Mouse (Mus musculus) limb, embryonic 13.5 days (tissue): ENCODE data around the gene Eif3b. TPM values are rescaled to one million over a fixed set of nuclear protein-coding genes. Genes with fewer than 3 reads are reported as not detected.

ENCODE experiments used
- ATAC-seq: fragments of 200-750 bp; cut with Nextera tagmentation; 2 replicates; pipeline ENCODE4 v1.8.0; 2017; ENCODE audit warnings: low read depth, moderate number of reproducible peaks, moderate TSS enrichment; ENCODE audit not compliant: low FRiP score
- H3K27ac ChIP-seq: fragments of 300-500 bp; sonication (generic); 2 replicates; pipeline ENCODE4 v1.5.1; 2015; ENCODE audit warnings: inconsistent platforms, mild to moderate bottlenecking, moderate library complexity
- H3K27me3 ChIP-seq: fragments of 300-500 bp; sonication (generic); 2 replicates; pipeline ENCODE4 v1.6.1; 2015; ENCODE audit warnings: mild to moderate bottlenecking, inconsistent platforms
- H3K36me3 ChIP-seq: fragments of 300-500 bp; sonication (generic); 2 replicates; pipeline ENCODE4 v1.6.1; 2015; ENCODE audit warnings: inconsistent platforms, mild to moderate bottlenecking, moderate library complexity
- H3K4me1 ChIP-seq: fragments of 300-500 bp; sonication (generic); 2 replicates; pipeline ENCODE4 v1.6.1; 2015; ENCODE audit warnings: inconsistent platforms
- H3K4me2 ChIP-seq: fragments of 300-500 bp; sonication (generic); replicated peaks from 2 replicates; pipeline ENCODE4 v1.6.1; 2015; ENCODE audit warnings: inconsistent platforms, mild to moderate bottlenecking, moderate library complexity
- H3K4me3 ChIP-seq: fragments of 300-500 bp; sonication (generic); 2 replicates; pipeline ENCODE4 v1.5.1; 2015; ENCODE audit warnings: moderate library complexity, mild to moderate bottlenecking, inconsistent platforms
- H3K9ac ChIP-seq: fragments of 300-500 bp; sonication (generic); 2 replicates; pipeline ENCODE4 v1.6.1; 2015; ENCODE audit warnings: mild to moderate bottlenecking, inconsistent platforms
- H3K9me3 ChIP-seq: fragments of 300-500 bp; sonication (generic); 2 replicates; pipeline ENCODE4 v1.6.1; 2016; ENCODE audit warnings: inconsistent platforms
- WGBS: fragments of 180-500 bp; shearing (Covaris S2); methylation state at CpG from one replicate; pipeline ENCODE4 v1.1.7; 2015; 5-methylcytosine and 5-hydroxymethylcytosine counted together
- polyA plus RNA-seq: library from polyadenylated mRNA; unstranded; fragments of >200 nt; fragmentation: Nextera tagmentation; extraction: Ambion mirVana; gene quantifications from 2 replicates; pipeline ENCODE4 v1.2.1, GENCODE M21; 2015

Eif3b gene
- polyA plus RNA-seq, result 101 and 111 TPM in 2 replicates

GRCm38 (mm10) chr5:140418489-140419441, at the start of gene Eif3b:
TSS of gene Eif3b (plus strand) at chr5:140419328.
- H3K36me3 ChIP-seq, result peaks cover 13% of the 10 kb centered on the region
- WGBS, result under 1% methylated on average over 65 of the region's 65 CpGs
- peak within 1 kb of the TSS; percentile 98 for H3K9ac ChIP-seq
- H3K27ac ChIP-seq, result peak within 1 kb of the TSS; percentile 98
- no peaks in the 10 kb centered on the region for H3K9me3 ChIP-seq
- no peaks in the 10 kb centered on the region for H3K27me3 ChIP-seq
- ATAC-seq, result peak; percentile 92
- peak within 1 kb of the TSS; percentile 100 for H3K4me3 ChIP-seq
- H3K4me2 ChIP-seq, result peak within 1 kb of the TSS; percentile 93
- peaks cover 28% of the 10 kb centered on the region for H3K4me1 ChIP-seq

GRCm38 (mm10) chr5:140369466-140369865, 49.7 kb upstream of the Eif3b start:
- no peak for ATAC-seq
- H3K4me3 ChIP-seq, result no peak overlapping the region
- H3K9me3 ChIP-seq, result no peaks in the 10 kb centered on the region
- H3K27me3 ChIP-seq, result no peaks in the 10 kb centered on the region
- no peak overlapping the region for H3K9ac ChIP-seq
- no peak overlapping the region for H3K4me2 ChIP-seq
- H3K27ac ChIP-seq, result no peak overlapping the region
- WGBS, result 74% methylated on average over 2 of the region's 2 CpGs
- peaks cover 4% of the 10 kb centered on the region for H3K36me3 ChIP-seq
- peaks cover 16% of the 10 kb centered on the region for H3K4me1 ChIP-seq

- H3K4me3 ChIP-seq, result no peak overlapping the region
- H3K4me1 ChIP-seq, result peaks cover 16% of the 10 kb centered on the region
- no peak overlapping the region for H3K4me2 ChIP-seq
- H3K27ac ChIP-seq, result peak overlapping the region; percentile 76
- 60% methylated on average over 6 of the region's 6 CpGs for WGBS
- no peaks in the 10 kb centered on the region for H3K27me3 ChIP-seq
- H3K9ac ChIP-seq, result peak overlapping the region; percentile 25; the same call in 1 of the 2 replicates
- no peaks in the 10 kb centered on the region; the same call in 1 of the 2 replicates for H3K36me3 ChIP-seq
- ATAC-seq, result no peak
- no peaks in the 10 kb centered on the region for H3K9me3 ChIP-seq
Measured at GRCm38 (mm10) chr5:140370446-140371254, 48.5 kb upstream of the Eif3b start.

- H3K36me3 ChIP-seq, result no peaks in the 10 kb centered on the region
- ATAC-seq, result no peak
- no peaks in the 10 kb centered on the region for H3K9me3 ChIP-seq
- no peak overlapping the region for H3K4me2 ChIP-seq
- H3K27ac ChIP-seq, result 0 out of 2 replicates have a peak overlapping the region, but pooled peaks have one; percentile 76
- no peak overlapping the region for H3K4me3 ChIP-seq
- 95% methylated on average over 3 of the region's 3 CpGs for WGBS
- peaks cover 16% of the 10 kb centered on the region for H3K4me1 ChIP-seq
- H3K9ac ChIP-seq, result no peak overlapping the region
- H3K27me3 ChIP-seq, result no peaks in the 10 kb centered on the region
Measured at GRCm38 (mm10) chr5:140371671-140372070, 47.5 kb upstream of the Eif3b start.

GRCm38 (mm10) chr5:140373711-140374110, 45.4 kb upstream of the Eif3b start:
- H3K9me3 ChIP-seq, result no peaks in the 10 kb centered on the region
- no peak overlapping the region for H3K4me2 ChIP-seq
- H3K27me3 ChIP-seq, result no peaks in the 10 kb centered on the region
- no peak overlapping the region for H3K27ac ChIP-seq
- H3K4me3 ChIP-seq, result no peak overlapping the region
- H3K4me1 ChIP-seq, result peaks cover 19% of the 10 kb centered on the region
- no peak for ATAC-seq
- H3K9ac ChIP-seq, result no peak overlapping the region
- WGBS, result 70% methylated on average over 2 of the region's 2 CpGs
- no peaks in the 10 kb centered on the region for H3K36me3 ChIP-seq

- 55% methylated on average over 3 of the region's 3 CpGs for WGBS
- no peaks in the 10 kb centered on the region for H3K36me3 ChIP-seq
- no peak for ATAC-seq
Measured at GRCm38 (mm10) chr5:140374226-140374625, 44.9 kb upstream of the Eif3b start.

GRCm38 (mm10) chr5:140375249-140375829, 43.8 kb upstream of the Eif3b start:
- Histone ChIP-seq H3K27ac (no peak overlapping the region), H3K4me3 (no peak overlapping the region)
- no peak for ATAC-seq

More at GRCm38 (mm10) chr5:140374226-140374625, 44.9 kb upstream of the Eif3b start:
- no peaks in the 10 kb centered on the region for H3K9me3 ChIP-seq
- H3K27me3 ChIP-seq, result no peaks in the 10 kb centered on the region
- H3K4me2 ChIP-seq, result no peak overlapping the region
- H3K4me3 ChIP-seq, result no peak overlapping the region
- H3K27ac ChIP-seq, result no peak overlapping the region
- peaks cover 19% of the 10 kb centered on the region for H3K4me1 ChIP-seq
- no peak overlapping the region for H3K9ac ChIP-seq

GRCm38 (mm10) chr5:140378121-140378853, 40.8 kb upstream of the Eif3b start:
- 82% methylated on average over 6 of the region's 6 CpGs for WGBS
- Histone ChIP-seq H3K27ac (no peak overlapping the region), H3K4me2 (no peak overlapping the region), H3K36me3 (no peaks in the 10 kb centered on the region), H3K9me3 (no peaks in the 10 kb centered on the region), H3K9ac (no peak overlapping the region), H3K27me3 (no peaks in the 10 kb centered on the region), H3K4me1 (peaks cover 15% of the 10 kb centered on the region), H3K4me3 (no peak overlapping the region)
- ATAC-seq, result no peak

More at GRCm38 (mm10) chr5:140375249-140375829, 43.8 kb upstream of the Eif3b start:
- WGBS, result 90% methylated on average over 4 of the region's 4 CpGs
- no peak overlapping the region for H3K9ac ChIP-seq
- no peak overlapping the region for H3K4me2 ChIP-seq
- H3K27me3 ChIP-seq, result no peaks in the 10 kb centered on the region
- H3K4me1 ChIP-seq, result peaks cover 22% of the 10 kb centered on the region
- H3K36me3 ChIP-seq, result no peaks in the 10 kb centered on the region
- no peaks in the 10 kb centered on the region for H3K9me3 ChIP-seq

- H3K4me3 ChIP-seq, result no peak overlapping the region
- no peak overlapping the region for H3K4me2 ChIP-seq
- no peaks in the 10 kb centered on the region for H3K9me3 ChIP-seq
- peak overlapping the region; percentile 33; the same call in 1 of the 2 replicates for H3K27ac ChIP-seq
- WGBS, result 74% methylated on average over 6 of the region's 6 CpGs
- H3K4me1 ChIP-seq, result peaks cover 20% of the 10 kb centered on the region
- ATAC-seq, result no peak
- H3K27me3 ChIP-seq, result no peaks in the 10 kb centered on the region
- no peaks in the 10 kb centered on the region for H3K36me3 ChIP-seq
- no peak overlapping the region for H3K9ac ChIP-seq
Measured at GRCm38 (mm10) chr5:140379299-140379698, 39.8 kb upstream of the Eif3b start.

- no peak for ATAC-seq
- no peak overlapping the region for H3K9ac ChIP-seq
- H3K4me1 ChIP-seq, result peaks cover 21% of the 10 kb centered on the region
- H3K27me3 ChIP-seq, result no peaks in the 10 kb centered on the region
- H3K27ac ChIP-seq, result no peak overlapping the region
- H3K4me3 ChIP-seq, result no peak overlapping the region
- H3K9me3 ChIP-seq, result no peaks in the 10 kb centered on the region
- no peaks in the 10 kb centered on the region for H3K36me3 ChIP-seq
- WGBS, result 91% methylated on average over 7 of the region's 7 CpGs
- no peak overlapping the region for H3K4me2 ChIP-seq
Measured at GRCm38 (mm10) chr5:140381156-140381555, 38.0 kb upstream of the Eif3b start.

GRCm38 (mm10) chr5:140382688-140383087, 36.4 kb upstream of the Eif3b start:
- no peak overlapping the region for H3K27ac ChIP-seq
- H3K36me3 ChIP-seq, result no peaks in the 10 kb centered on the region
- no peak for ATAC-seq
- no peaks in the 10 kb centered on the region for H3K27me3 ChIP-seq
- H3K4me1 ChIP-seq, result peaks cover 29% of the 10 kb centered on the region
- no peak overlapping the region for H3K4me3 ChIP-seq
- WGBS, result 95% methylated on average over 6 of the region's 6 CpGs
- H3K9me3 ChIP-seq, result no peaks in the 10 kb centered on the region
- no peak overlapping the region for H3K4me2 ChIP-seq
- no peak overlapping the region for H3K9ac ChIP-seq
